Mouse (Mus musculus) gastrocnemius, postnatal 36 days (tissue): ENCODE results near the gene Epm2a. TPM values are rescaled to one million over a fixed set of nuclear protein-coding genes. Genes with fewer than 3 reads are reported as not detected.
"Not testable (repeated sequence)": the region's sequence is repeated elsewhere in the genome, so short reads cannot be mapped to it uniquely, and the experiment has no call there.

ENCODE experiments used
- DNase-seq, 2 experiments: peaks; one replicate each; pipeline ENCODE4 v3.0.0; 2022
- intact Hi-C: fragments of 180-260 bp; cut with DNase I; formaldehyde crosslinking; loops from one replicate; pipeline ENCODE4 v1.15.1; 2025
- long read RNA-seq, 2 experiments: library from polyadenylated mRNA; stranded (forward); transcript quantifications; one replicate each; pipeline ENCODE4 v2.0.0; 2021
- total RNA-seq, 2 experiments: library from RNA; stranded (reverse); gene quantifications; 2 replicates each; pipeline ENCODE4 v1.2.3; 2021

Epm2a gene
- total RNA-seq: 10 to 100 TPM; 62.3 to 79.8 TPM
- long read RNA-seq, experiment 1, partial matches to known transcripts: 0 of 20 reads
- long read RNA-seq, experiment 1, other reads (novel, unspliced or antisense): 19 of 20 reads
- long read RNA-seq, experiment 2, partial matches to known transcripts: 21 of 25 reads
- long read RNA-seq, experiment 2, other reads (novel, unspliced or antisense): 4 of 25 reads

- DNase-seq: peak; percentile 80 to 82
- intact Hi-C loops: no loop called here
Measured at GRCm38 (mm10) chr10:11343205-11344141, at the start of gene Epm2a. Gene Epm2a (plus strand): TSS chr10:11343404.

- DNase-seq: no peak
- intact Hi-C loops: no loop called here
Measured at GRCm38 (mm10) chr10:11298418-11298817, 44.8 kb upstream of the Epm2a start.

GRCm38 (mm10) chr10:11305365-11306053 lies 37.7 kb upstream of the Epm2a start:
- no peak for DNase-seq
- intact Hi-C loops: no loop called here

- peak; percentile 18 to 21 for DNase-seq
- intact Hi-C loops: no loop called here
Measured at GRCm38 (mm10) chr10:11306054-11306367, 37.2 kb upstream of the Epm2a start.

- intact Hi-C loops: no loop called here
- DNase-seq: no peak
Measured at GRCm38 (mm10) chr10:11309866-11310265, 33.3 kb upstream of the Epm2a start.

GRCm38 (mm10) chr10:11310481-11310880 lies 32.7 kb upstream of the Epm2a start:
- intact Hi-C loops: no loop called here
- no peak for DNase-seq

- intact Hi-C loops, DNase-seq: not testable (repeated sequence)
Measured at GRCm38 (mm10) chr10:11317856-11318454, 25.2 kb upstream of the Epm2a start.

- intact Hi-C loops: no loop called here
- DNase-seq: no peak
Measured at GRCm38 (mm10) chr10:11319446-11319970, 23.7 kb upstream of the Epm2a start.

GRCm38 (mm10) chr10:11322316-11322715 lies 20.9 kb upstream of the Epm2a start:
- intact Hi-C loops: no loop called here

GRCm38 (mm10) chr10:11323202-11323898 lies 19.9 kb upstream of the Epm2a start:
- no peak for DNase-seq
- intact Hi-C loops: no loop called here

More at GRCm38 (mm10) chr10:11322316-11322715, 20.9 kb upstream of the Epm2a start:
- no peak for DNase-seq

GRCm38 (mm10) chr10:11326526-11326925 lies 16.7 kb upstream of the Epm2a start:
- intact Hi-C loops: no loop called here
- DNase-seq: no peak

GRCm38 (mm10) chr10:11344536-11345468 lies 1.6 kb downstream of the Epm2a start:
- intact Hi-C loops: no loop called here

GRCm38 (mm10) chr10:11350243-11350974 lies 7.2 kb downstream of the Epm2a start:
- intact Hi-C loops: not testable (repeated sequence)
- DNase-seq: peak in 1 of 2 experiments; percentile 20

More at GRCm38 (mm10) chr10:11344536-11345468, 1.6 kb downstream of the Epm2a start:
- DNase-seq: no peak

- DNase-seq: no peak
- intact Hi-C loops: no loop called here
Measured at GRCm38 (mm10) chr10:11354609-11355008, 11.4 kb downstream of the Epm2a start.

- DNase-seq: no peak
- intact Hi-C loops: no loop called here
Measured at GRCm38 (mm10) chr10:11361985-11362692, 18.9 kb downstream of the Epm2a start.

GRCm38 (mm10) chr10:11362896-11363487 lies 19.8 kb downstream of the Epm2a start:
- no peak for DNase-seq
- intact Hi-C loops: no loop called here

- intact Hi-C loops: no loop called here
- no peak for DNase-seq
Measured at GRCm38 (mm10) chr10:11381302-11381701, 38.1 kb downstream of the Epm2a start.
